Mouse (Mus musculus): ENCODE measurements around the gene Bod1l. TPM values are rescaled to one million over a fixed set of nuclear protein-coding genes. Genes with fewer than 3 reads are reported as not detected.

Bod1l gene
- polyA plus RNA-seq, 1 experiment from 2014 or later: 28.4 TPM

GRCm38 (mm10) chr5:41811279-41811678 is 32.8 kb downstream of the Bod1l start:
- no peak overlapping the region for H3K27ac ChIP-seq (ENCODE audit: low read length)
- H3K4me2 ChIP-seq (ENCODE audit: low read length): no peak overlapping the region
- peaks cover 25% of the 10 kb centered on the region for H3K36me3 ChIP-seq (ENCODE audit: control insufficient read depth, insufficient read depth)
- no peak overlapping the region for H3K9ac ChIP-seq (replicated peaks; ENCODE audit: low read depth, low read length)
- H3K9me3 ChIP-seq (ENCODE audit: control insufficient read depth, low read length): no peaks in the 10 kb centered on the region
- WGBS: 94% methylated on average over 3 of the region's 3 CpGs
- no peak overlapping the region for H3K4me3 ChIP-seq (replicated peaks; ENCODE audit: low read length)
- no peaks in the 10 kb centered on the region for H3K27me3 ChIP-seq (replicated peaks; ENCODE audit: control insufficient read depth, insufficient read depth, low read length)
- ATAC-seq: no peak
- no peaks in the 10 kb centered on the region for H3K4me1 ChIP-seq (replicated peaks; ENCODE audit: control insufficient read depth, insufficient read depth, low read length)

- H3K27ac ChIP-seq (ENCODE audit: low read length): no peak overlapping the region
- no peak overlapping the region for H3K4me3 ChIP-seq (replicated peaks; ENCODE audit: low read length)
- H3K27me3 ChIP-seq (replicated peaks; ENCODE audit: control insufficient read depth, insufficient read depth, low read length): no peaks in the 10 kb centered on the region
- H3K36me3 ChIP-seq (ENCODE audit: control insufficient read depth, insufficient read depth): peaks cover 22% of the 10 kb centered on the region
- H3K9me3 ChIP-seq (ENCODE audit: control insufficient read depth, low read length): no peaks in the 10 kb centered on the region
- 86% methylated on average over 2 of the region's 2 CpGs for WGBS
- no peak for ATAC-seq
- no peaks in the 10 kb centered on the region for H3K4me1 ChIP-seq (replicated peaks; ENCODE audit: control insufficient read depth, insufficient read depth, low read length)
- no peak overlapping the region for H3K9ac ChIP-seq (replicated peaks; ENCODE audit: low read depth, low read length)
- H3K4me2 ChIP-seq (ENCODE audit: low read length): no peak overlapping the region
These were observed 36.7 kb downstream of the Bod1l start for GRCm38 (mm10) chr5:41807383-41807782.

- peaks cover 22% of the 10 kb centered on the region for H3K36me3 ChIP-seq (ENCODE audit: control insufficient read depth, insufficient read depth)
- WGBS: 89% methylated on average over 5 of the region's 5 CpGs
- H3K4me1 ChIP-seq (replicated peaks; ENCODE audit: control insufficient read depth, insufficient read depth, low read length): no peaks in the 10 kb centered on the region
- H3K27ac ChIP-seq (ENCODE audit: low read length): no peak overlapping the region
- no peak overlapping the region for H3K4me2 ChIP-seq (ENCODE audit: low read length)
- H3K9me3 ChIP-seq (ENCODE audit: control insufficient read depth, low read length): no peaks in the 10 kb centered on the region
- no peak overlapping the region for H3K9ac ChIP-seq (replicated peaks; ENCODE audit: low read depth, low read length)
- H3K27me3 ChIP-seq (replicated peaks; ENCODE audit: control insufficient read depth, insufficient read depth, low read length): no peaks in the 10 kb centered on the region
- no peak overlapping the region for H3K4me3 ChIP-seq (replicated peaks; ENCODE audit: low read length)
- no peak for ATAC-seq
These were observed 37.9 kb downstream of the Bod1l start for GRCm38 (mm10) chr5:41806176-41806575.

GRCm38 (mm10) chr5:41805085-41805484 is 39.0 kb downstream of the Bod1l start:
- H3K9me3 ChIP-seq (ENCODE audit: control insufficient read depth, low read length): no peaks in the 10 kb centered on the region
- ATAC-seq: no peak
- H3K27me3 ChIP-seq (replicated peaks; ENCODE audit: control insufficient read depth, insufficient read depth, low read length): no peaks in the 10 kb centered on the region
- H3K9ac ChIP-seq (replicated peaks; ENCODE audit: low read depth, low read length): no peak overlapping the region
- H3K36me3 ChIP-seq (ENCODE audit: control insufficient read depth, insufficient read depth): peaks cover 26% of the 10 kb centered on the region
- no peak overlapping the region for H3K4me3 ChIP-seq (replicated peaks; ENCODE audit: low read length)
- no peaks in the 10 kb centered on the region for H3K4me1 ChIP-seq (replicated peaks; ENCODE audit: control insufficient read depth, insufficient read depth, low read length)
- H3K27ac ChIP-seq (ENCODE audit: low read length): no peak overlapping the region
- 95% methylated on average over 2 of the region's 2 CpGs for WGBS
- no peak overlapping the region for H3K4me2 ChIP-seq (ENCODE audit: low read length)

- 80% methylated on average over 2 of the region's 2 CpGs for WGBS
- H3K9me3 ChIP-seq (ENCODE audit: control insufficient read depth, low read length): no peaks in the 10 kb centered on the region
These were observed 39.5 kb downstream of the Bod1l start for GRCm38 (mm10) chr5:41804643-41805042.

GRCm38 (mm10) chr5:41801622-41802021 is 42.5 kb downstream of the Bod1l start:
- H3K4me2 ChIP-seq (ENCODE audit: low read length): no peak overlapping the region
- no peaks in the 10 kb centered on the region for H3K9me3 ChIP-seq (ENCODE audit: control insufficient read depth, low read length)
- no peak for ATAC-seq
- H3K27me3 ChIP-seq (replicated peaks; ENCODE audit: control insufficient read depth, insufficient read depth, low read length): no peaks in the 10 kb centered on the region
- H3K27ac ChIP-seq (ENCODE audit: low read length): no peak overlapping the region
- H3K4me3 ChIP-seq (replicated peaks; ENCODE audit: low read length): no peak overlapping the region
- 96% methylated on average over 2 of the region's 2 CpGs for WGBS
- H3K4me1 ChIP-seq (replicated peaks; ENCODE audit: control insufficient read depth, insufficient read depth, low read length): no peaks in the 10 kb centered on the region
- H3K9ac ChIP-seq (replicated peaks; ENCODE audit: low read depth, low read length): no peak overlapping the region
- peaks cover 22% of the 10 kb centered on the region for H3K36me3 ChIP-seq (ENCODE audit: control insufficient read depth, insufficient read depth)

More at GRCm38 (mm10) chr5:41804643-41805042, 39.5 kb downstream of the Bod1l start:
- Histone ChIP-seq H3K27me3 (replicated peaks; ENCODE audit: control insufficient read depth, insufficient read depth, low read length) (no peaks in the 10 kb centered on the region), H3K4me2 (ENCODE audit: low read length) (no peak overlapping the region), H3K36me3 (ENCODE audit: control insufficient read depth, insufficient read depth) (peaks cover 29% of the 10 kb centered on the region), H3K4me1 (replicated peaks; ENCODE audit: control insufficient read depth, insufficient read depth, low read length) (no peaks in the 10 kb centered on the region), H3K4me3 (replicated peaks; ENCODE audit: low read length) (no peak overlapping the region), H3K27ac (ENCODE audit: low read length) (no peak overlapping the region), H3K9ac (replicated peaks; ENCODE audit: low read depth, low read length) (no peak overlapping the region)
- ATAC-seq: no peak

GRCm38 (mm10) chr5:41794434-41794833 is 49.7 kb downstream of the Bod1l start:
- Histone ChIP-seq H3K9me3 (ENCODE audit: control insufficient read depth, low read length) (no peaks in the 10 kb centered on the region), H3K9ac (replicated peaks; ENCODE audit: low read depth, low read length) (no peak overlapping the region), H3K36me3 (ENCODE audit: control insufficient read depth, insufficient read depth) (peaks cover 21% of the 10 kb centered on the region), H3K4me2 (ENCODE audit: low read length) (no peak overlapping the region), H3K4me3 (replicated peaks; ENCODE audit: low read length) (no peak overlapping the region), H3K27ac (ENCODE audit: low read length) (no peak overlapping the region), H3K27me3 (replicated peaks; ENCODE audit: control insufficient read depth, insufficient read depth, low read length) (no peaks in the 10 kb centered on the region), H3K4me1 (replicated peaks; ENCODE audit: control insufficient read depth, insufficient read depth, low read length) (no peaks in the 10 kb centered on the region)
- ATAC-seq: no peak

GRCm38 (mm10) chr5:41790517-41790916 is 53.6 kb downstream of the Bod1l start:
- 91% methylated on average over 2 of the region's 2 CpGs for WGBS
- H3K36me3 ChIP-seq (ENCODE audit: control insufficient read depth, insufficient read depth): peaks cover 33% of the 10 kb centered on the region
- no peak for ATAC-seq
- H3K9ac ChIP-seq (replicated peaks; ENCODE audit: low read depth, low read length): no peak overlapping the region
- no peak overlapping the region for H3K4me2 ChIP-seq (ENCODE audit: low read length)
- H3K4me3 ChIP-seq (replicated peaks; ENCODE audit: low read length): no peak overlapping the region
- no peaks in the 10 kb centered on the region for H3K27me3 ChIP-seq (replicated peaks; ENCODE audit: control insufficient read depth, insufficient read depth, low read length)
- no peaks in the 10 kb centered on the region for H3K4me1 ChIP-seq (replicated peaks; ENCODE audit: control insufficient read depth, insufficient read depth, low read length)
- H3K9me3 ChIP-seq (ENCODE audit: control insufficient read depth, low read length): no peaks in the 10 kb centered on the region
- H3K27ac ChIP-seq (ENCODE audit: low read length): no peak overlapping the region

- ATAC-seq: no peak
- H3K27ac ChIP-seq (ENCODE audit: low read length): no peak overlapping the region
- H3K36me3 ChIP-seq (ENCODE audit: control insufficient read depth, insufficient read depth): peaks cover 36% of the 10 kb centered on the region
- no peak overlapping the region for H3K4me3 ChIP-seq (replicated peaks; ENCODE audit: low read length)
- WGBS: 77% methylated on average over 6 of the region's 6 CpGs
- H3K9me3 ChIP-seq (ENCODE audit: control insufficient read depth, low read length): no peaks in the 10 kb centered on the region
- no peak overlapping the region for H3K4me2 ChIP-seq (ENCODE audit: low read length)
- H3K9ac ChIP-seq (replicated peaks; ENCODE audit: low read depth, low read length): no peak overlapping the region
- H3K4me1 ChIP-seq (replicated peaks; ENCODE audit: control insufficient read depth, insufficient read depth, low read length): no peaks in the 10 kb centered on the region
- H3K27me3 ChIP-seq (replicated peaks; ENCODE audit: control insufficient read depth, insufficient read depth, low read length): no peaks in the 10 kb centered on the region
These were observed 55.2 kb downstream of the Bod1l start for GRCm38 (mm10) chr5:41788877-41789276.

GRCm38 (mm10) chr5:41781890-41782289 is 62.2 kb downstream of the Bod1l start:
- ATAC-seq: no peak
- no peaks in the 10 kb centered on the region for H3K27me3 ChIP-seq (replicated peaks; ENCODE audit: control insufficient read depth, insufficient read depth, low read length)
- WGBS: 90% methylated on average over 5 of the region's 5 CpGs
- no peaks in the 10 kb centered on the region for H3K9me3 ChIP-seq (ENCODE audit: control insufficient read depth, low read length)
- H3K36me3 ChIP-seq (ENCODE audit: control insufficient read depth, insufficient read depth): peaks cover 21% of the 10 kb centered on the region
- H3K4me2 ChIP-seq (ENCODE audit: low read length): no peak overlapping the region
- H3K4me1 ChIP-seq (replicated peaks; ENCODE audit: control insufficient read depth, insufficient read depth, low read length): no peaks in the 10 kb centered on the region
- no peak overlapping the region for H3K4me3 ChIP-seq (replicated peaks; ENCODE audit: low read length)
- no peak overlapping the region for H3K27ac ChIP-seq (ENCODE audit: low read length)
- H3K9ac ChIP-seq (replicated peaks; ENCODE audit: low read depth, low read length): no peak overlapping the region

Measured in forebrain, embryonic 16.5 days (tissue).